Mouse (Mus musculus): Measurements from ENCODE around the gene Slc4a4.
"Not testable (repeated sequence)": the region's sequence is repeated elsewhere in the genome, so short reads cannot be mapped to it uniquely, and the experiment has no call there.

Slc4a4 gene

DNA sequence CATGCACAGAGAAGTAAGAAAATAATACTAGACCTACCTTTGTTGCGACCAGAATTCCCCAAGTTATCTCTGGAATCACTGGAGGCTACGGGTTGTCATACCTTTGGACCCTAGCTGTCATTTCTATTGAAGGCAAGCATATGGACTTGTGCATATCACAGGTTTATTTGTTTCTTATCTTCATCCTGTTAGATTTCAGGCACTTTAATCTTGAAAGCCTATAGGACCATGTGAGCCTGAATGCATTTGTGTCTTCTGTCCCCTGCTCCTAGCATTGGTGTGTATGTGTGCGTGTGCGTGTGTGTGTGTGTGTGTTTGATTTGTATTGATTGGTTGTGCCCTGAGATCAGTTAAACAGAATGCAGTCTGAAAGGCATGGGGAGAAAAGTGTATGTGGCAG is 185.3 kb downstream of the Slc4a4 start:
- DNase-seq (ENCODE audit: low spot score in 2 of 2) = no peak

DNA sequence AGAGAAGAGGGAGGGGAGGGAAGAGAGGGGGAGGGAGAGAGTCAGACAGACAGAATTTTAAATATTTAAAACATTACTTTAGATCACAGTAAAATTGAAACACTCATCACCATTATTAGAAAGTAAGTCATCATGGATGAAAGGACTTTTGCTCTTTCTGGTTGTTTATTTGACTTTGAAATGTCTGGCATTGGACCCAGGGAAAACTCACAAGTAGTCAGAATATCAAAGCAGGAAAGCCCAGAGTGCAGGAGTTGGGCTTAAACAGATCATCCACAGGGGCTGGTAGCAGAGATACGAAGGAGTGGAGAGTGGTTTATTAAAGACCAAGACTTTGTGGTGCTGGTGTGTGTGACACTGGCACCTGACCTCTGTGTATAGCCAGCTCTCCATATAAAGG is 191.1 kb downstream of the Slc4a4 start:
- DNase-seq (ENCODE audit: low spot score in 2 of 2) = no peak

DNA sequence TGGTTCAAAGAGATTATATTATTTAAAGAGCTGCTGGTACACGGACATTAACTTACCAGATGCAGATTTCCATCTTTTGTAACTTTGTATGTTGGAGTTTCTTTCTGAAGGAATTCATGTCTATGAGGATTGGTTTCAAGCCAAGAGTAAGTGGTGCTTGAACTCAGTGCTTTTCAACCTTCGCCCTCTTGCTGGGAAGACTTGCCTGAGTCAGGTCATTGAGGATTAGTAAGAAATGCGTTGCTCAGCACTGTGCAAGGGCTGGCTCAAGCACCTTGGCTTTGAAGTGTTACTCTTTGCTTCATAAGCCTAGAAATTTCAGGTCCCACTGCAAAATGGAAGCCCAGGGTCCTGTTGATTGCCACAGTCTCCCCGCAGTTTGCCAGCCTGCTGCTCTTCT is 196.9 kb downstream of the Slc4a4 start:
- no peak for DNase-seq (ENCODE audit: low spot score in 2 of 2)

DNA sequence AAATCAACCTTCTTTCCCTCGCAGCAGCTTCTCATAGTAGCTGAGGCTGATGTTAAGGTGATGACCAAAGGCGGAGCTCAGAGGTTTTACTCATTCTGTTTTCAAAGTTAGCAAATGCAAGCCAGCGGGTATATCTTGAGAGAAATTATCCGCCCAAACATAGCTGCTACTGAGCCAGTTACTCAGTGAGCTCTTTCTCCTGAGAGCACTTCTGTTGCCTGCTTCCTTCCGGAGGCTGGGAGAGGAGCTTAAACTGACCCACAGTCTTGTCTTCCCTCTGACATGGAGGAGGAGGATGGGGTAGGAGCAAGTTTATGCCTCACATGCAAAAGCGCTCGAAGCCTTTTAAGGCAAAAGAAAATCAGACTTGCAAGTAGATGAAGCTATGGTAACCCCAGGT is 201.3 kb downstream of the Slc4a4 start:
- DNase-seq (ENCODE audit: low spot score in 2 of 2) = no peak

DNA sequence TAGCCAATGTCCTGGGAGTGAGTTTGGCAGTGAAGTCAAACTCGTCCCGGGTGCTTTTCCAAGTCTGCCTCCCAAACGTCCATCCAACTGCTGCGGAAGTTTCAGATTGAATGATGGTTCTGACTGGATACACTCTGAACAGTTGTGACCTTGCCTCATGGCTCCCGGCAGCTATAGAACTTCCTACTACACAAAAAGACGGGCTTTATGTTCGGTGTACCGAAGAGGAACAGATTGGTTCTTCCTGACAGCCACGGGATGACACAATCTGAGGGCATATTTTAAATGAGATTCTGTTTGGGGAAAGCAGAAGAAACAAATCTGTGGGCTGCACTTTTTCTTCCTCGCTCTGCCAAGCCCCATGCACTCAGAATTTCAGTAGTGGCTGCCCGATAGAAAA is 201.8 kb downstream of the Slc4a4 start:
- no peak for DNase-seq (ENCODE audit: low spot score in 2 of 2)

DNA sequence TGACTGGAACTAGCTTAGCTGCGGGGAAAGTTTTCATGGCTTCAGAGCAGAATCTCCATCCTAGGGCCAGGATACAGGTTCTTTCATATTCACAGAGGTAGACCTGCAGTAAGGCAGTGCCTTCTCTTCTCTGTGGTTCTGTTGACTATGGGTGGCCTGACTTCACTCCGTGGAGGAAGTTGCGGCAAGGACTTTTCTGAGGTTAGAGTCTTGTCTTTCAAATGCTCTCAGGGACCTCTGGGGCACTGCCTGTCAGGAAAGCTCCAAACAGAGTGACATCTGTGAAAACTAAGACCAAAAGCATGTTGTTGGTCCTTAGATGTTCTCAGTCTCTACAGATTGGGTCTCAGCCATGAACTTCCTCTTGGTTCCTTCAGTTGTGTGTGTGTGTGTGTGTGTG is 203.5 kb downstream of the Slc4a4 start:
- DNase-seq (ENCODE audit: low spot score in 2 of 2) = no peak

DNA sequence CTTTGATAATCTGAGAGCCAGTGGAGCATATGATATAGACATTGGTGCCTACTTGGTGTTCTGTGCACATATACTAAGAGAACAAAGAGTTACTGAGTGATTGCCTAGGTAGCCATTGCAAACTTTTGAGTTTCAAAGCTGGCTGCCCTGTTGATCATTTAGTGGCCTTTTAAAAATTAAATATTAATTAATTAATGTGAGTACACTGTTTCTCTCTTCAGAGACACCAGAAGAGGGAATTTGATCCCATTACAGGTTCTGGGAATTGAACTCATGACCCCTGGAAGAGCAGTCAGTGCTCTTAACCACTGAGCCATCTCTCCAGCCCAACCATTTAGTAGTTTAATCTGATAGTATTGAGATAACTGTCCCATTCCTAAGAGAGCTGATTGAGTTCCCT is 209.8 kb downstream of the Slc4a4 start:
- DNase-seq (ENCODE audit: low spot score in 2 of 2) = no peak

DNA sequence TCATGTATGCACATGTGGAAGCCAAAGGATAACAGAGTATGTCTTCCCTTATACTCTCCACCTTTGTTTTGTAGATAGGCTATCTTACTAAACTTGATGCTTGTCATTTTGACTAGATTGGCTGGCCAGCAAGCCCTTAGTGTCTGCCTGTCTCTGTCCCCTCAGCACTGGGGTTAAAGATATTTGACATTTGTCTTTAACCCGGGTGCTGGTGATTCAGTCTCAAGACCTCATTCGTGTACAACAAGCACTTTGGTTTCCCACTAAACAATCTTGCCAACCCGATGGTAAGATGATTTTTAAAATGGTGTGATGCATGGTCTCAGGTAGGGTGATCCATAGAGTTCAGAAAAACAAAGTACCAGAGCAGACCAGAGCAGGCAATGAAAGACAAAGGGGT is 210.7 kb downstream of the Slc4a4 start:
- no peak for DNase-seq (ENCODE audit: low spot score in 2 of 2)

DNA sequence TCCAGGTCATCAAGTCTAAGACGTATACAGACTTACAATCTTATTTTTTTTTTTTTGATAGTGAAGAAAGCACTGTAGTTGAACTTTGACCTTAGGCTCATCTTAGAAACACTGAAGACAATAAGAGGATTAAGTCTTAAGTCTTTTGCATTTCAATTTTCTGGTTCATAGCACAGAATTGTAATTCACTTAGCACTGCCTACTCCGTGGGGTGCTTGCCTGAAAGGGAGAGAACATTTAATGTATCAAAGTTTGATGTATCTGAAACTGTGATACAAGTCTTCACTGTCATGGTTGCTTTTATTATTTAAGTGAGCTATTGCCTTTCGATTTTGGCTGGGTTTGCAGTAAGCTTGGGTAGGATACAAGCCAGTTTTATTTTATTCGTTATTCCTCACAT is 211.5 kb downstream of the Slc4a4 start:
- no peak for DNase-seq (ENCODE audit: low spot score in 2 of 2)

DNA sequence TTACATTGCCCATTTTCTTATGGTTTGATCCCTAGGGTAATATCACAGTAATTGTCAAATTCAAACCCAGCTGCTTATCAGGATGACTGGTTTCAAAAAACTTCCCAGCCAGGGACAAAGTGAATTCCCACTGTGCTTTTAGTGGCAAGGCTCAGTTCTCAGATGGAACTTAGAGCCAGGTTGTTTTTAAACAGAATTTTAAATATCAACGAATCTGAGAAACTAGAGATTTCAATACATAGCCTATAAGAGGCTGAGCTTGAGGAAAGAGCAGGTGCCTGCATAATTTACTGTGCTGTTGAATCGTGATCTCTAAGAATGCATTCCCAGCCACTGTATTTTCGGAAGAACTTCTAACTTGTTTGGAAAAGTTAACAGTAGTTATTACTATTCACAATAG is 213.3 kb downstream of the Slc4a4 start:
- DNase-seq (ENCODE audit: low spot score in 2 of 2) = no peak

DNA sequence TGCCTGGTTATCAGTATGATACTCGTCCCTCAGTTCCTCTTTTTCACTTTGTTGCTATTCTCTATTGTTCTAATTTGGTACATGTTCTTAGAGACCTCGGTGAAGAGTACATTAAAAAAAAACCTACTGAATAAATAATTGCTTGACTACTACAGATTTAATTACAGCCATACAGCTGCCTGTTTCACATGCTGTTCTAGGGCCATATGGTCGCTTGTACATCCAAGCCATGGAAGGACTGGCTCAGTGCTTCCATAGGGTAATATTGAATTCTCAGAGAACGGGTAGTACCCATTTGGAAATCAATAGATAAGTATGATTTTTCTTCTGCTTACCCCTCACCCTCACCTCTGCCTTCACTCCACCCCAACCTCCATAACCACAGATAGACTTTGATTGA is 215.9 kb downstream of the Slc4a4 start:
- no peak for DNase-seq (ENCODE audit: low spot score in 2 of 2)

DNA sequence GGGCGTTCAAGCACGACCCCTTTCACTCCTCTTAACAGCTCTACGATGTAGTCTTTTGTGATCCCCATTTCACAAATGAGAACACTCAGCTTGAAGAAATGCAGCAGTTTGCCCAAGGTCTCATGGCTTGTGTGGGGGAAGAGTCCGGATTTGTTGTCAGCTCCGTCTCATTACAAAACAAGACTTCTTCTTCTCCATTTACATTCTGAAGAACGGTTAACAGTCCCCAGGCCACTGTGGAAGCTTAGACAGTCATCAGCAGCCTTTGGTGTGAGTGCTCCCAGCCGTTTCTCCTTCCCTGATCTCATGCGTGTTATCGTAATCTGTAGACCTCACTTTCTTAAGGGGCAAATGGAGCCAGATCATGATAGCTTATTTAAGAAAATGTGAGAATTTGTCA is 218.7 kb downstream of the Slc4a4 start:
- no peak for DNase-seq (ENCODE audit: low spot score in 2 of 2)

DNA sequence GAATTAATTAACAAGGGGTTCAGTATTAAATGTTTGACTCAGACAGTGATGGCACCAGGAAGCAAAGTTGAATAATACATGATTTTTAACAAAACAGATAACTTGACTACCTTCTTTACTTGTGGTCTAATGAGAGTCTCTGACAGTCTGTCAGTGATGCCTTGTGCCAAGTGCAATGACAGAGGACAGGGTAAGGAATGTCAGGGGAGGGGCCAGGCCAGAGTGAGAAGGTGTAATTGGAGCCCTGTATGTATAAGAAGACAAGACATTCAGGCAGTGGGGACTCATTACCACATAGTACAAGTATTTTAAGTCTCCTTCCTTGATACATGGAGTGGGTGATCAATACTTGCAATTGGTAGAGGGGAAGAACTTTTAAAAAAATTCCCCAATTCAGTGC is 219.6 kb downstream of the Slc4a4 start:
- no peak for DNase-seq (ENCODE audit: low spot score in 2 of 2)

DNA sequence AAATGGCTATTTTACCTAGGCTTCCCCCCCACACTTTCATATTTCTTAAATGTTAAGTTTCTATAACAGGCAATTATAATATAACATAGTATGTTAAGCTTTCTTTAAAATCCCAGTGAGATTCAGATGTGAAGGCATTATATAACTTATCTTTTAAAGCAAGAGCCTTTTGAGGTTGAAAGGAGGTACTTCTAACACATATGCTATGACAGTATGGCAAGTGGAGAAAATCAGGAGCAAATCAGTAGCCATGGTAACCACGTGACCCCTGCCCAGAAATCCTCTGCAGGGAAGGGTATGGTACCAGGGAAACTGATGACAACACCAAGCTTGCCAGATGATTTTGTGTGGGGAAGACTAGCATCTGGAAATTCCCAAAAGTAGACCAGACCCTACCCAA is 222.2 kb downstream of the Slc4a4 start:
- no peak for DNase-seq (ENCODE audit: low spot score in 2 of 2)

DNA sequence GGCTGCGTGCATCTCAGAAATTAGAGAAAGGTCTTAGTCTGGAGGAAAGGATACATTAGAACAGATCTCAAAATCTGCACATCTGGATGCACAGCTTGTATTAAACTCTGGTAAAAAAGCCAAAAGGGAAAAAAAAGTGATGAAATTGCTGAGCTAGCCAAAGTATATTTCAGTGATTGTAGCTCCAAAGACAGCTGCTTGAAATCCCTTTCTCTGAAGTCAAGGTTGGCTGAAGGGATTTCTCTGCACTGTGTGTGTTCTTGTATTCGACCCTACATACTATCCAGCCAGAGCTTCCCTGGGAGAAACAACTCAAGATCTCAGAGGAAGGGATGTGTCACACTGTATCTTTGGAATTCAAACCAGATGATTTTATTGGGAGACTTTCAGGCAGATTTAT is 223.2 kb downstream of the Slc4a4 start:
- DNase-seq (ENCODE audit: low spot score in 2 of 2) = no peak

DNA sequence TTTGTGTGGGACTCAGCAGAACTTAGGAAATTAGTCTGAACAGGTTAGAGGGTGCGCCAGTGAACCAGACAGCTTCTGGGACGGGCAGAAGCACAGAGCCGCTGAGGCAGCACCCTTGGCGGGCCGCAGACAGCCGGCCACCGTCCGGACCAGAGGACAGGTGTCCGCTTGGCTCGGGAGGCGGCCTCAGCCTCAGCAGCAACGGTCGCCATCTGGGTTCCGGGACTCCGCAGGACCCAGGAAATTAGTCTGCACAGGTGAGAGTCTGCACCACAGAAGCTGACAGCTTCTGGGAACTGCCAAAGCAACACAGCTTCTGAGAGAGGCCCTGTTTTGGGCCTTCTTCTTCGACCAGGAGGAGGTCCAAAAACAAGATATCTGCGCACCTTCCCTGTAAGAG is 225.4 kb downstream of the Slc4a4 start:
- DNase-seq (ENCODE audit: low spot score in 2 of 2) = not testable (repeated sequence)

DNA sequence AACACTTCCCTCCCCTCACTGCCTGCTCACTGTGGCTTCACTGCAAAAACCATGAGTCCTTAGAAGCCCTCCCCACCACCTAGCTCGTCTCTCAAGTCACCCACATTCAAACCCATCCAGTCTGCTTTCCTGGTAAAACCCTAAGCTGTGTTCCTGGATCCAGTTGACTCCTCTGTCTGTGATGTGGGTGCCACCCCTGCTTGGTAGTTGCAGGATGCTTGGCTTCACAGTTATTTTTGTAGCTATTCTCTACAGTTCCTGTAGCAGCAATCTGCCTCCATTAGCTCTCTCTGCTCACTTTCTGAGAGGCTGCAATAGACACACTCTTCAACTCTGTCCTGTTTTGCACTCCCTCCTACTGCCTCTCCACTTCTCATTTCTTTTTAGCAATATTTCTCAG is 234.3 kb downstream of the Slc4a4 start:
- no peak for DNase-seq (ENCODE audit: low spot score in 2 of 2)

DNA sequence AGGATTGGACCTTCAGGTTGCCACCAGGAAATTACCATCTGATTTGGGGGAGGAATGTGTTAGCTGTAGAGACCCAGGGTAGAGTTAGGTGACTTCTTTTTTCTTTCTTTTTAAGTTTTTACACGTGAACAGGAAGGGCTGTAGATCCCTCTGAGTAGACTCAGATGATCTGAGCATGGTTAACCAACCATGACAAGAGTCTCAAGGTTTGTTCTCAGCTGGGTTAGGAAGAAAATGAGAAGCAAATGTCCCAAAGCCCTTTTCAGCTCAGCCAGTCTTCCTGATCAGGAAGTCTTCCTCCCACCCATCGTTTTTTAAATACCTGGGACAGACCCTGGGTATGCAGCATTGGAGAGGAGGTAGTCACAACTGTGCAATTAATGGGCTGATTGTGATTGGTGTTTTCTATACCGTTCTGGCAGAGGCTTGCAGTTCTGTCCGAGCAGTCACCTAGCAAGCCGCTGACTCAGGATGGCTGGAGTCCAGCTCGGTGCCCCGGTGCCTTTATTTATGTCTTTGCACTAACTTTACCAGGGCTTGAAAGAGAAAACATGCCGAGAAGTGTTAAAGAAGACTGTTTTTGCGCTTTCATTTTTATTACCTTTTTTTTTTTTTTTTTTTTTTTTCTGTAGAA is 236.8 kb downstream of the Slc4a4 start:
- DNase-seq (ENCODE audit: low spot score in 2 of 2) = no peak

DNA sequence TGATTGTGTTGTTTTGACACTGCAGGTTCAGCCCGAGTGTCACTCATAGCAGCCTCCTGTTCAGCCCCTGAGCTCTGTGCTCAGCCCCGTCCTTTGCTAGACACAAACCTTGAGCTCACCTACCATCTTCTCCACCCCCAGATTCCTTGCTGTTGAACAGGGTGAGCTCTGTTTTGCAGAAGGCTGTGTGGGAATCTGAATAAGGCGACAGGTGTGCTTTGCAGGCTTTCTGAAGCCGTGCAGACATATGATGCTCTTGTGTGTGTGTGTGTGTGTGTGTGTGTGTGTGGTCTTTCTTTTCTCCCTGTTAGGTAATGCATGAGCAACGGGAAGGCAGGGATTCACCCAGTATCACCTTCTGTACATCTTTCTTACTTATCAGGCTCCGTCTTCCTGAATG is 241.6 kb downstream of the Slc4a4 start:
- no peak for DNase-seq (ENCODE audit: low spot score in 2 of 2)

DNA sequence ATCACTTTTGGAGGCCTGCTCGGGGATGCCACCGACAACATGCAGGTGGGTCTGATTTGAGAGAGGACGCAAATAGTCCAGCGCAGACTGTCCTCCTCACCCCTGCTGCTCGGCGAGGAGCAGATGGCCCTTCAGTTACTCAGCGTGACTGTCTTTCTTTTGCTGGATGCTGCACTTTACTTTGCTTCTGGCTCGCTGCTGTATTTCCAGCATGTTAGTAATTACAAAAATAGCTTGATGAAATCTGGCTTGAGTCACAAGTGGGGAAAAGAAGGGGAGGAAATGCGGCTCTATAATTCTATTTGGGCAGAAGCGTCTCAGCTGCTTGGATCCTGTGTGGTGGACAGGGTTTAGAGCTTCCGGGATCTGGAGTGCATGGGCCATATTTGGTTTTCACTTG is 249.2 kb downstream of the Slc4a4 start:
- no peak for DNase-seq (ENCODE audit: low spot score in 2 of 2)

DNA sequence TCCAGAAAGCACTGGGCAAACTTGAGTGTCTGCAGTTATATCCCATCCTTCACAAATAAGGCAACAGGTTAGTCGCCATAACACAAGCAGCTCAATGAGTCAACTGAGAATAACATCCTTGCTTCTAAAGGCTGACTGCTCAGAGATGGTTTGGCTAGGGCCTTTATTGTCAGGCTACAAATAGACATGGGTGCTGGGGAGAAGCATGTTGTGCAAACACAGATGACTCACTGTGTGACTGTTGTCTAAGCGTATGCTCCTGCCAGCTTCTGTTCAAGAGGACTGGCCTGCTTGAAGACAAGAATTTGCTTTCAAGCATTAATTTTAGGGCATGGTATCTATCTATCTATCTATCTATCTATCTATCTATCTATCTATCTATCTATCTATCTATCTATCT is 253.5 kb downstream of the Slc4a4 start:
- DNase-seq (ENCODE audit: low spot score in 2 of 2) = no peak

DNA sequence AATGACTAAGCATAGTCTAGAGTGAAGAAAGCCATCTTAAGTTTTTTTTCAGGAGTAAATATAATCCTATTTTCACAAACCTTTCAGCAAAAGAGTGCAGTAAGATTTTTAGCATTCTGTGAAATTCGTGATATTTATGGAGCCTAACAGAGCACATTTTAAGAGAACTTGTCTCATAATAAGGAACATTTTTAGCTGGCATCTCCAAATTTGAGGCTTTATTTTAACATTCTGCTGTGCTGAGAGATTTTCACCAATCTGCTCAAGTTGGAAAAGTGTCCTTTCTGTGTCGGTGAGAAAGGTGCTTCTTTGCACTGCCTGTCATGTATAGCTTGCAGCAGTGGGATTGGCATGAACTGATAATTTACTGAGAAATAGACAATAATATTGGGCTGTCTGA is 255.1 kb downstream of the Slc4a4 start:
- DNase-seq (ENCODE audit: low spot score in 2 of 2) = no peak

DNA sequence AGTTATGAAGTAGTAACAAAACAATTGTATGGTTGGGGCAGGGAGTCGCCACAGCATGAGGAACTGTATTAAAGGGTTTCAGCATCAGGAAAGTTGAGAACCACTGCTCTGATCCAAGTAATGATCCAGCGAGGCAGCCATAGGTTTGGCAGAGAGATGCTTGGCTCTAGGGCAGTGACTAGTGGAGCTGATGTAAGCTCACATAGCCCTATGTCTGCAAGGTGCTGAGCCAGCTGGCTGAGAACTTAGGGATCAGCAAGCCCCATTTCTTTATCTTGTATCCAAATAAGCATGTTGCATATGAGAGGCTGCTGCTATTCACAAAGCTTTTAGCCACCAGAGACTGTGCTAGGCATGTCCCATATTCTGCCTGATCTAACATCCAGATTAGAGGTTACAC is 259.7 kb downstream of the Slc4a4 start:
- DNase-seq (ENCODE audit: low spot score in 2 of 2) = no peak

DNA sequence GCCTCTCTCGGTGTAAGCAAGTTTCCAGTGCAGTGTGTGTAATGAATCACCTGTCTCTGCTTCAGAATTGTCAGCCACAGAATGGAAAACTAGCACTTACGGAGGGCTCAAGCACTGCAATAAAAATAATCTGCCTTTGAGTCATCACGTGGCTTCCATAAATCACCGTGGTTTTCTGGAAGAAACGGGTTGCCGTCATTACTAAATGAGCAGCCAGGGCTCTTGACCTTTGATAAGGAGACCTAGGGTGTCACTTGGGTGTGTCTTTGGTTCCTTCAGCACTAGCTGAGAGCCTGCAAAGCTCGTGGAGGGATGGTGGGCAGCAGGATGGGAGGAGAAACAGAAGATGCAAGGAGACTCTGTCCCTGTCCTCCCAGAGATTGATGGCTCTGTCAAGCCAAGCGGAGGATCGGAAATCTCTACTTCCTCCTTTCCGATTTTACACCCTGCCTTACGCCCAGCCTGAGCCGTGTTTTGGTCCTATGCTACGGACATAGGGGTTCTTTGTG is 260.7 kb downstream of the Slc4a4 start:
- DNase-seq (ENCODE audit: low spot score in 2 of 2) = peak; percentile 7 to 21
